Mouse (Mus musculus): ENCODE measurements at regions not wholly inside any gene's neighbourhood (a gene's known extent, or its start where the extent isn't known, plus 50 kb on each side); places are given as distances from the start of the nearest gene placed in this dataset.

DNA sequence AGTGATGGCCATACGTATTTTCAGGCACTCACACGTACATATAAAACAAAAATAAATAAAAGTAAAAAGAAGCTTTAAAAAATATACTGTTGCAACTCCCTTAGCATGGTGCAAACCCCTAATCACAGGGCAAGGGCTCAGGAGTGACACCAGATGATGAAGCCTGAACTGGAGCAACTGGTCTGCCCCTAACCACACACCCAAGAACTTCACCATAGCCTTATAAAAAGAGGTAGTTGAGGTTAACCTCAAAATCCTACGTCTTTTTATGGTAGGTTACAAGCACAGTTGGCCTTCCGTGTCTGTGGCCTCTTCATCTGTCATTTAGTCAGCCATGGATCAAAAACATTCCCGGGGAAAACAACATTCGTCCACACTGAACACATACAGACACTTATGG is 96.0 kb downstream of the Mtx3 start:
- H3K36me3 ChIP-seq (replicated peaks): no peaks in the 10 kb centered on the region
- H3K9me3 ChIP-seq (replicated peaks): no peaks in the 10 kb centered on the region
- H3K27me3 ChIP-seq (ENCODE audit: insufficient read depth, low read length): peaks cover 13% of the 10 kb centered on the region
- no peak overlapping the region for H3K4me3 ChIP-seq (ENCODE audit: low read depth, low read length)
- no peaks in the 10 kb centered on the region for H3K4me1 ChIP-seq (ENCODE audit: insufficient read depth, low read depth, low read length)
- TF ChIP-seq POLR2AphosphoS5 (IDR thresholded peaks at IDR 0.05; ENCODE audit: insufficient replicate concordance, low read depth, low read length) (no peak), GATA2 (IDR thresholded peaks at IDR 0.05; ENCODE audit: borderline replicate concordance, low read depth, low read length) (no peak), TAL1 (conservative IDR thresholded peaks at IDR 0.05; ENCODE audit: low read depth, low read length) (no peak), GATA1 (IDR thresholded peaks at IDR 0.05; ENCODE audit: borderline replicate concordance, low read length) (no peak), CTCF (IDR thresholded peaks at IDR 0.05; ENCODE audit: low read depth, low read length) (no peak)
- no peak for DNase-seq (ENCODE audit: low spot score)
- ATAC-seq (ENCODE audit: extremely low read depth, insufficient number of reproducible peaks, low FRiP score, poor library complexity, severe bottlenecking): no peak

DNA sequence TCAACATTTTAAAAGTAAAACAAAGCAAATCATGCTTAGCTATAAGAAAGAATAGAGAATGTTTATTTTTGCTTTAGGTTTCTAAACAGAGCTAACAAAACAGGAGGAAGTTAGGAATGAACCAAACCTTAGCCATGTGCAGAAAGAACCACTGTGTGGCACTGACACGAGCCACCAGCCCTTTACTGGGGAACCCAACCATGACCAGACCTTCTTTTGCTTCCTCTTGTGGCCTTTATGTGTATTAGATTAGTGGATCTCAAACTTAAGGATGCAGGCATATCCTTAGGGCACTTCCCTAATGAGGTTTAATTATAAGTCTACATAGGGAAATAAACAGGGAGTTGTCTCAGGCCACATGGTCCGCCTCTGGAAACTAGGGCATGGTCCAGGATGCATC is 104.0 kb downstream of the Mtx3 start:
- DNase-seq (ENCODE audit: low spot score) (no peak), ATAC-seq (ENCODE audit: extremely low read depth, insufficient number of reproducible peaks, low FRiP score, poor library complexity, severe bottlenecking) (no peak)
- no peak overlapping the region for H3K4me3 ChIP-seq (ENCODE audit: low read depth, low read length)
- TF ChIP-seq TAL1 (conservative IDR thresholded peaks at IDR 0.05; ENCODE audit: low read depth, low read length): no peak
- TF ChIP-seq GATA1 (IDR thresholded peaks at IDR 0.05; ENCODE audit: borderline replicate concordance, low read length): no peak
- no peak for TF ChIP-seq POLR2AphosphoS5 (IDR thresholded peaks at IDR 0.05; ENCODE audit: insufficient replicate concordance, low read depth, low read length)
- TF ChIP-seq GATA2 (IDR thresholded peaks at IDR 0.05; ENCODE audit: borderline replicate concordance, low read depth, low read length): no peak
- TF ChIP-seq CTCF (IDR thresholded peaks at IDR 0.05; ENCODE audit: low read depth, low read length): no peak
- no peaks in the 10 kb centered on the region for H3K36me3 ChIP-seq (replicated peaks)
- H3K27me3 ChIP-seq (ENCODE audit: insufficient read depth, low read length): peaks cover 9% of the 10 kb centered on the region; the same call in 1 of the 2 replicates
- H3K4me1 ChIP-seq (ENCODE audit: insufficient read depth, low read depth, low read length): no peaks in the 10 kb centered on the region
- H3K9me3 ChIP-seq (replicated peaks): no peaks in the 10 kb centered on the region

DNA sequence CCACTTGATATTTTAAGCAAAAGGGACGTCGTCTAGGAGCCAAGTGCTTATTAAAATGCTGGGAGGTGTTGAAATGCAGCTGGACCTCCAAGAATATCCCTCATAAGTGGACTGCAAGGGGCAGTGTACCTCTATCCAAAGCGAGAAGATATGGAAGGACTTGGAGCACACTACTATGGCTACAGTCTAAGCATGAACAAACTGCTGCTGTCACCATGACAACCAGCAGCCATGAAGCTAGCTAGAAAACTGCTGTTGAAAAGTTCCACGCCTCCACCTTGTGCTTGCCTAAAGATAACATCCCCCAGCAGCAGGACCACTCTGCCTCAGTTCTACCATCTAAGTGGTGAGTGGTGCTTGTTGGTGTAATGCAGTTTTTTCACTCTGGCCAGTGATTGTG is 115.5 kb downstream of the Mtx3 start:
- Histone ChIP-seq H3K36me3 (replicated peaks) (no peaks in the 10 kb centered on the region), H3K4me1 (ENCODE audit: insufficient read depth, low read depth, low read length) (peaks cover 8% of the 10 kb centered on the region; the same call in 1 of the 2 replicates), H3K27me3 (ENCODE audit: insufficient read depth, low read length) (no peaks in the 10 kb centered on the region), H3K9me3 (replicated peaks) (no peaks in the 10 kb centered on the region), H3K4me3 (ENCODE audit: low read depth, low read length) (no peak overlapping the region)
- no peak for ATAC-seq (ENCODE audit: extremely low read depth, insufficient number of reproducible peaks, low FRiP score, poor library complexity, severe bottlenecking)
- no peak for TF ChIP-seq GATA2 (IDR thresholded peaks at IDR 0.05; ENCODE audit: borderline replicate concordance, low read depth, low read length)
- no peak for TF ChIP-seq TAL1 (conservative IDR thresholded peaks at IDR 0.05; ENCODE audit: low read depth, low read length)
- TF ChIP-seq CTCF (IDR thresholded peaks at IDR 0.05; ENCODE audit: low read depth, low read length): no peak
- no peak for TF ChIP-seq POLR2AphosphoS5 (IDR thresholded peaks at IDR 0.05; ENCODE audit: insufficient replicate concordance, low read depth, low read length)
- TF ChIP-seq GATA1 (IDR thresholded peaks at IDR 0.05; ENCODE audit: borderline replicate concordance, low read length): no peak
- DNase-seq (ENCODE audit: low spot score): no peak

DNA sequence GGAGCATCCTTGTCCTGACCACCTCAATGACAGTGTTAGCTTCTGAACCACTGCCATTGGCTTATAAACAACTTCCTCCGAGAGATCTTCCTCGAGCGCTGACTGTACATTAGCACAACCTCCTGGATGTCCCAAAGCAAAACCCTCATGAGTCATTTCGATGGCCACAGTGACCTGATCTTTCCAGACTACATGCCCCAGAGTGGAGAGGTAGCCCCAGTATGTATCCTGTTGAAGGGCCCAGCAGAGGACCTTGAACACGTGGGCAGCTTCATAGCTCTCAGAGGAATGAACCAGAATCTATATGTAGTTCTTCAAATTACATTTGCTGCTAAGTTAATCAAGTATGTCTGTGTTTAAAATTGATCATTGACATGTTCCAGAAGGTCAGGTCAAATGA is 118.1 kb downstream of the Mtx3 start:
- ATAC-seq (ENCODE audit: extremely low read depth, insufficient number of reproducible peaks, low FRiP score, poor library complexity, severe bottlenecking): no peak
- Histone ChIP-seq H3K4me1 (ENCODE audit: insufficient read depth, low read depth, low read length) (peaks cover 8% of the 10 kb centered on the region; the same call in 1 of the 2 replicates), H3K9me3 (replicated peaks) (no peaks in the 10 kb centered on the region), H3K36me3 (replicated peaks) (no peaks in the 10 kb centered on the region), H3K4me3 (ENCODE audit: low read depth, low read length) (no peak overlapping the region), H3K27me3 (ENCODE audit: insufficient read depth, low read length) (no peaks in the 10 kb centered on the region)
- no peak for DNase-seq (ENCODE audit: low spot score)
- TF ChIP-seq POLR2AphosphoS5 (IDR thresholded peaks at IDR 0.05; ENCODE audit: insufficient replicate concordance, low read depth, low read length): no peak

GRCm38 (mm10) chr13:92963351-92963895 is 118.9 kb downstream of the Mtx3 start:
- Histone ChIP-seq H3K4me3 (ENCODE audit: low read depth, low read length) (no peak overlapping the region), H3K4me1 (ENCODE audit: insufficient read depth, low read depth, low read length) (peaks cover 8% of the 10 kb centered on the region; the same call in 1 of the 2 replicates), H3K27me3 (ENCODE audit: insufficient read depth, low read length) (0 out of 2 replicates have a peak, but pooled peaks cover under 1% of the 10 kb centered on the region), H3K9me3 (replicated peaks) (no peaks in the 10 kb centered on the region), H3K36me3 (replicated peaks) (no peaks in the 10 kb centered on the region)
- TF ChIP-seq TAL1 (conservative IDR thresholded peaks at IDR 0.05; ENCODE audit: low read depth, low read length): no peak
- no peak for TF ChIP-seq GATA1 (IDR thresholded peaks at IDR 0.05; ENCODE audit: borderline replicate concordance, low read length)
- TF ChIP-seq GATA2 (IDR thresholded peaks at IDR 0.05; ENCODE audit: borderline replicate concordance, low read depth, low read length): no peak
- no peak for TF ChIP-seq POLR2AphosphoS5 (IDR thresholded peaks at IDR 0.05; ENCODE audit: insufficient replicate concordance, low read depth, low read length)
- TF ChIP-seq CTCF (IDR thresholded peaks at IDR 0.05; ENCODE audit: low read depth, low read length): no peak
- ATAC-seq (ENCODE audit: extremely low read depth, insufficient number of reproducible peaks, low FRiP score, poor library complexity, severe bottlenecking): no peak
- DNase-seq (ENCODE audit: low spot score): no peak

DNA sequence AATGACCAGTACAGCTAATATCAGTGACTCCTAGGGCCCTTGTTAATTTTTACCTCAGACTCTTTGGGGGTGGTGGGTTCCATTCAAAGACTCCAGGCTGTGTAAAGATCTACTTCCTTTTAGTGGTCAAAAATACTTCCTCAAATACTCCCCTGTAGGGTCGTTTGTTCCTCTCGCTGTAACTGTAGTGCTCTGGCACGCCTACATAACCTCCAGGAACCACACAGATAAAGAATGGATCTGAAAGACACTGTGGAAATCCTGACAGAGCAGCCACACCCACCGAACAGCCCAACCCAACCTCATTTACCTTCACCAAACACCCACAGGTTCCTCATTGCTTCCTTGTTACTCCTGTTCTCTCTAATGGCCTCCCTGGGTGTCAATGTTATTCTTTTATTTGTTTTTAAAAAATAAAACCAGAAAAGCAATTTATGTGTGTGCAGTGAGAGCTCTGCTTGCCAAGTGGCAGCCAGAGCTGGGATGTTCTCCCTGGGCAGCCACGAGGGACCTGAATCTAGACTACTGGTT is 119.7 kb downstream of the Mtx3 start:
- 0 out of 2 replicates have a peak, but pooled peaks cover 3% of the 10 kb centered on the region for H3K27me3 ChIP-seq (ENCODE audit: insufficient read depth, low read length)
- DNase-seq (ENCODE audit: low spot score) (no peak), ATAC-seq (ENCODE audit: extremely low read depth, insufficient number of reproducible peaks, low FRiP score, poor library complexity, severe bottlenecking) (no peak)
- no peak overlapping the region for H3K4me3 ChIP-seq (ENCODE audit: low read depth, low read length)
- no peaks in the 10 kb centered on the region for H3K9me3 ChIP-seq (replicated peaks)
- H3K4me1 ChIP-seq (ENCODE audit: insufficient read depth, low read depth, low read length): peaks cover 8% of the 10 kb centered on the region; the same call in 1 of the 2 replicates
- TF ChIP-seq GATA2 (IDR thresholded peaks at IDR 0.05; ENCODE audit: borderline replicate concordance, low read depth, low read length): no peak
- no peak for TF ChIP-seq CTCF (IDR thresholded peaks at IDR 0.05; ENCODE audit: low read depth, low read length)
- TF ChIP-seq GATA1 (IDR thresholded peaks at IDR 0.05; ENCODE audit: borderline replicate concordance, low read length): no peak
- TF ChIP-seq POLR2AphosphoS5 (IDR thresholded peaks at IDR 0.05; ENCODE audit: insufficient replicate concordance, low read depth, low read length): no peak
- no peak for TF ChIP-seq TAL1 (conservative IDR thresholded peaks at IDR 0.05; ENCODE audit: low read depth, low read length)
- no peaks in the 10 kb centered on the region for H3K36me3 ChIP-seq (replicated peaks)

Measured in G1E (cell line).